Mouse (Mus musculus): ENCODE results near the gene Mrpl48.

Mrpl48 gene

GRCm38 (mm10) chr7:100589816-100590215 is 18.3 kb downstream of the Mrpl48 start:
- DNase-seq (ENCODE audit: low read depth, low spot score), result peak; percentile 17

GRCm38 (mm10) chr7:100582727-100583236 is 25.3 kb downstream of the Mrpl48 start:
- peak; percentile 91 for DNase-seq (ENCODE audit: low read depth, low spot score)

- DNase-seq (ENCODE audit: low read depth, low spot score), result no peak
These were observed 25.9 kb downstream of the Mrpl48 start for GRCm38 (mm10) chr7:100582235-100582634.

- DNase-seq (ENCODE audit: low read depth, low spot score), result no peak
These were observed 29.3 kb downstream of the Mrpl48 start for GRCm38 (mm10) chr7:100578794-100579193.

- no peak for DNase-seq (ENCODE audit: low read depth, low spot score)
These were observed 35.4 kb downstream of the Mrpl48 start for GRCm38 (mm10) chr7:100572704-100573103.

- no peak for DNase-seq (ENCODE audit: low read depth, low spot score)
These were observed 36.0 kb downstream of the Mrpl48 start for GRCm38 (mm10) chr7:100572061-100572460.

- no peak for DNase-seq (ENCODE audit: low read depth, low spot score)
These were observed 37.0 kb downstream of the Mrpl48 start for GRCm38 (mm10) chr7:100570930-100571715.

GRCm38 (mm10) chr7:100569907-100570306 is 38.2 kb downstream of the Mrpl48 start:
- DNase-seq (ENCODE audit: low read depth, low spot score), result no peak

GRCm38 (mm10) chr7:100567238-100567637 is 40.9 kb downstream of the Mrpl48 start:
- peak; percentile 46 for DNase-seq (ENCODE audit: low read depth, low spot score)

- DNase-seq (ENCODE audit: low read depth, low spot score), result no peak
These were observed 46.1 kb downstream of the Mrpl48 start for GRCm38 (mm10) chr7:100561861-100562587.

- DNase-seq (ENCODE audit: low read depth, low spot score), result no peak
These were observed 48.8 kb downstream of the Mrpl48 start for GRCm38 (mm10) chr7:100559331-100559730.

- DNase-seq (ENCODE audit: low read depth, low spot score), result no peak
These were observed 50.9 kb downstream of the Mrpl48 start for GRCm38 (mm10) chr7:100557241-100557640.

- no peak for DNase-seq (ENCODE audit: low read depth, low spot score)
These were observed 52.6 kb downstream of the Mrpl48 start for GRCm38 (mm10) chr7:100555431-100555951.

- DNase-seq (ENCODE audit: low read depth, low spot score), result no peak
These were observed 53.2 kb downstream of the Mrpl48 start for GRCm38 (mm10) chr7:100554939-100555338.

- peak; percentile 9 for DNase-seq (ENCODE audit: low read depth, low spot score)
These were observed 57.6 kb downstream of the Mrpl48 start for GRCm38 (mm10) chr7:100550338-100551007.

- DNase-seq (ENCODE audit: low read depth, low spot score), result no peak
These were observed 58.3 kb downstream of the Mrpl48 start for GRCm38 (mm10) chr7:100549796-100550195.

- DNase-seq (ENCODE audit: low read depth, low spot score), result no peak
These were observed 60.5 kb downstream of the Mrpl48 start for GRCm38 (mm10) chr7:100547631-100548030.

- DNase-seq (ENCODE audit: low read depth, low spot score), result no peak
These were observed 63.7 kb downstream of the Mrpl48 start for GRCm38 (mm10) chr7:100544437-100544836.

- DNase-seq (ENCODE audit: low read depth, low spot score), result no peak
These were observed 68.6 kb downstream of the Mrpl48 start for GRCm38 (mm10) chr7:100539516-100539915.

- no peak for DNase-seq (ENCODE audit: low read depth, low spot score)
These were observed 70.6 kb downstream of the Mrpl48 start for GRCm38 (mm10) chr7:100537519-100537902.

- peak; percentile 95 for DNase-seq (ENCODE audit: low read depth, low spot score)
These were observed 71.1 kb downstream of the Mrpl48 start, which contains the start of gene Coa4 for GRCm38 (mm10) chr7:100536804-100537518. Gene Coa4, plus strand, starts transcription at chr7:100537071.
